Mouse (Mus musculus): Measurements from ENCODE around the gene Mafb. TPM values are rescaled to one million over a fixed set of nuclear protein-coding genes. Genes with fewer than 3 reads are reported as not detected.
A peak's percentile ranks its signal among the peaks of the same experiment; 100 is the strongest.

The Mafb gene
- polyA plus RNA-seq (2011; ENCODE audit: insufficient read depth, insufficient read length, low read depth, missing spikeins): 0.24 and 0.46 TPM in 2 replicates

- Histone ChIP-seq H3K4me1 (ENCODE audit: control insufficient read depth, insufficient read depth, low read length) (no peaks in the 10 kb centered on the region), H3K9me3 (replicated peaks; ENCODE audit: control insufficient read depth, insufficient read depth, low read length, poor library complexity, severe bottlenecking) (no peaks in the 10 kb centered on the region), H3K4me3 (ENCODE audit: low read depth, low read length) (peak within 1 kb of the TSS; percentile 49), H3K27ac (ENCODE audit: insufficient read depth, low read length) (no peak within 1 kb of the TSS), H3K9ac (ENCODE audit: low read depth, poor library complexity, severe bottlenecking) (peak within 1 kb of the TSS; percentile 29), H3K27me3 (ENCODE audit: control insufficient read depth, insufficient read depth, low read length, poor library complexity, severe bottlenecking) (peaks cover 44% of the 10 kb centered on the region), H3K36me3 (ENCODE audit: control insufficient read depth, insufficient read depth, low read length, poor library complexity, severe bottlenecking) (no peaks in the 10 kb centered on the region)
- TF ChIP-seq EP300 (IDR thresholded peaks at IDR 0.05; ENCODE audit: insufficient read depth, low read depth, low read length): 0 out of 2 replicates have a peak, but pooled peaks have one; percentile 14
- no peak for TF ChIP-seq POLR2A (IDR thresholded peaks at IDR 0.05; ENCODE audit: insufficient read depth, low read length)
Observed at GRCm38 (mm10) chr2:160366980-160367338, at the start of gene Mafb. TSS of gene Mafb (minus strand) at chr2:160367065.

DNA sequence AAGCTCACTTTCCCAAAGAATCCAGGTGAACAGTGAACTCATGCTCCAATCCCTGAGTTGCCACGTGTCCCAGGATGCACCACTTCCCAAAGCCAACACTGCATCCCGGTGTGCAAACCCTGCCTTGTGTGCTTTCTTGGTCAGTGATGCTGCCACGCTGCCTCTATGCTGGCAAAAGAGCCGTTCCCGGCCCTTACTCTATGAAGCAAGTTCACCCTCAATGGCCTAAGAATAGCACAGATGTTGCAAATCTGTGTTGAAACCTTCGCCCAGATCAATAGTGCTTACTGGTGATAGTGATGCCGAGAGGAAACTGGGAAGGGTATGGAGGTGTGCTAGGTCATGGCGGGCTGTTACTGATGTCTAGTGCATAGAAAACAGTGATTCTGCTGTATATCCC lies 48.3 kb upstream of the Mafb start:
- Histone ChIP-seq H3K4me1 (ENCODE audit: control insufficient read depth, insufficient read depth, low read length) (no peaks in the 10 kb centered on the region), H3K4me3 (ENCODE audit: low read depth, low read length) (no peak overlapping the region), H3K9me3 (replicated peaks; ENCODE audit: control insufficient read depth, insufficient read depth, low read length, poor library complexity, severe bottlenecking) (no peaks in the 10 kb centered on the region), H3K36me3 (ENCODE audit: control insufficient read depth, insufficient read depth, low read length, poor library complexity, severe bottlenecking) (no peaks in the 10 kb centered on the region), H3K27me3 (ENCODE audit: control insufficient read depth, insufficient read depth, low read length, poor library complexity, severe bottlenecking) (no peaks in the 10 kb centered on the region), H3K27ac (ENCODE audit: insufficient read depth, low read length) (no peak overlapping the region), H3K9ac (ENCODE audit: low read depth, poor library complexity, severe bottlenecking) (no peak overlapping the region)
- TF ChIP-seq CTCF (IDR thresholded peaks at IDR 0.05; ENCODE audit: low read depth, low read length) (no peak), POLR2A (IDR thresholded peaks at IDR 0.05; ENCODE audit: insufficient read depth, low read length) (no peak), EP300 (IDR thresholded peaks at IDR 0.05; ENCODE audit: insufficient read depth, low read depth, low read length) (no peak)

DNA sequence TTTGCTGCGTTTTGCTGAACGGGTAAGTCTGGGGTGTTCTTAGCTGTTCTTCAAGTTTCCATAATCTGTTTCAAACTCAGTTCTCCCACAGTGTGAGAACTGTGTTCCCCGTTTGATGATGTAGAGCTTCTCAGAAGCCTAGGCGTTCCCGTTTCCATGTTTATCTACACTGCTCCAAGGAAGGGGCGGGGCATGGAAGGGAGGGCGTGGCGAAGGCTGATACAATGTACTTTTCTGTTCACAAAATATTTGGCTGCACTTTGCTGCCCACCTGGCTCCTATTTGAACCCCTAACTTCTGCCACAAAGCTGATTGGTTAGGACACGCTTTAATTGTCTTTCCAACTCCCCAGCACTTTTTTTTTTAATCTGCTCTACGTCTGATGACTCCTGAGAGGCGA lies 47.9 kb upstream of the Mafb start:
- Histone ChIP-seq H3K9me3 (replicated peaks; ENCODE audit: control insufficient read depth, insufficient read depth, low read length, poor library complexity, severe bottlenecking) (no peaks in the 10 kb centered on the region), H3K27me3 (ENCODE audit: control insufficient read depth, insufficient read depth, low read length, poor library complexity, severe bottlenecking) (no peaks in the 10 kb centered on the region), H3K36me3 (ENCODE audit: control insufficient read depth, insufficient read depth, low read length, poor library complexity, severe bottlenecking) (no peaks in the 10 kb centered on the region), H3K27ac (ENCODE audit: insufficient read depth, low read length) (no peak overlapping the region), H3K4me3 (ENCODE audit: low read depth, low read length) (no peak overlapping the region), H3K9ac (ENCODE audit: low read depth, poor library complexity, severe bottlenecking) (no peak overlapping the region), H3K4me1 (ENCODE audit: control insufficient read depth, insufficient read depth, low read length) (no peaks in the 10 kb centered on the region)
- TF ChIP-seq EP300 (IDR thresholded peaks at IDR 0.05; ENCODE audit: insufficient read depth, low read depth, low read length) (no peak), POLR2A (IDR thresholded peaks at IDR 0.05; ENCODE audit: insufficient read depth, low read length) (no peak)

DNA sequence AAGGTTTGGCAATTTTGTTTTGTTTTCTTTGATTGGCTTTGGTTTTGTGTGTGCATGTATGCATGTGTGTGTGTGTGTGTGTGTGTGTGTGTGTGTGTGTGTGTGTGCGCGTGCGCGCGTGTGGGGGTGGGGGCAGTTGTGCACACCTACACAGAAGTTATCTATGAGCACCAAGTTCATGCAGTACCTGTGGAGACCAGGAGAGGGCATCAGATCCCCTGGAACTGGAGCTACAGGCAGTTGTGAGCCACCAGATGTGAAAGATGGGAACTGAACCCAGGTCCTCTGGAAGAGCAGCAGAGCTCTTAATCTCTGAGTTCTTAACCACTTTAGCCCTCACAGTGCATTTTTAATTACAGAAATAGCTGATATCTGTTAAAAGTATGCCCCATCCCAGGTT lies 47.1 kb upstream of the Mafb start:
- Histone ChIP-seq H3K4me3 (ENCODE audit: low read depth, low read length) (no peak overlapping the region), H3K4me1 (ENCODE audit: control insufficient read depth, insufficient read depth, low read length) (no peaks in the 10 kb centered on the region)

GRCm38 (mm10) chr2:160413055-160413454 lies 46.2 kb upstream of the Mafb start:
- no peaks in the 10 kb centered on the region for H3K36me3 ChIP-seq (ENCODE audit: control insufficient read depth, insufficient read depth, low read length, poor library complexity, severe bottlenecking)
- H3K9me3 ChIP-seq (replicated peaks; ENCODE audit: control insufficient read depth, insufficient read depth, low read length, poor library complexity, severe bottlenecking): no peaks in the 10 kb centered on the region
- H3K27ac ChIP-seq (ENCODE audit: insufficient read depth, low read length): no peak overlapping the region
- TF ChIP-seq CTCF (IDR thresholded peaks at IDR 0.05; ENCODE audit: low read depth, low read length) (no peak), EP300 (IDR thresholded peaks at IDR 0.05; ENCODE audit: insufficient read depth, low read depth, low read length) (no peak), POLR2A (IDR thresholded peaks at IDR 0.05; ENCODE audit: insufficient read depth, low read length) (no peak)
- H3K4me3 ChIP-seq (ENCODE audit: low read depth, low read length): no peak overlapping the region
- H3K4me1 ChIP-seq (ENCODE audit: control insufficient read depth, insufficient read depth, low read length): no peaks in the 10 kb centered on the region
- no peaks in the 10 kb centered on the region for H3K27me3 ChIP-seq (ENCODE audit: control insufficient read depth, insufficient read depth, low read length, poor library complexity, severe bottlenecking)
- no peak overlapping the region for H3K9ac ChIP-seq (ENCODE audit: low read depth, poor library complexity, severe bottlenecking)

More for the DNA sequence above, 47.1 kb upstream of the Mafb start:
- Histone ChIP-seq H3K9me3 (replicated peaks; ENCODE audit: control insufficient read depth, insufficient read depth, low read length, poor library complexity, severe bottlenecking) (no peaks in the 10 kb centered on the region), H3K27me3 (ENCODE audit: control insufficient read depth, insufficient read depth, low read length, poor library complexity, severe bottlenecking) (no peaks in the 10 kb centered on the region), H3K36me3 (ENCODE audit: control insufficient read depth, insufficient read depth, low read length, poor library complexity, severe bottlenecking) (no peaks in the 10 kb centered on the region), H3K9ac (ENCODE audit: low read depth, poor library complexity, severe bottlenecking) (no peak overlapping the region), H3K27ac (ENCODE audit: insufficient read depth, low read length) (no peak overlapping the region)
- no peak for TF ChIP-seq POLR2A (IDR thresholded peaks at IDR 0.05; ENCODE audit: insufficient read depth, low read length)
- no peak for TF ChIP-seq EP300 (IDR thresholded peaks at IDR 0.05; ENCODE audit: insufficient read depth, low read depth, low read length)
- peak; percentile 61 for TF ChIP-seq CTCF (IDR thresholded peaks at IDR 0.05; ENCODE audit: low read depth, low read length)

GRCm38 (mm10) chr2:160411431-160411830 lies 44.6 kb upstream of the Mafb start:
- H3K9ac ChIP-seq (ENCODE audit: low read depth, poor library complexity, severe bottlenecking): no peak overlapping the region
- no peaks in the 10 kb centered on the region for H3K27me3 ChIP-seq (ENCODE audit: control insufficient read depth, insufficient read depth, low read length, poor library complexity, severe bottlenecking)
- no peaks in the 10 kb centered on the region for H3K9me3 ChIP-seq (replicated peaks; ENCODE audit: control insufficient read depth, insufficient read depth, low read length, poor library complexity, severe bottlenecking)
- no peaks in the 10 kb centered on the region for H3K36me3 ChIP-seq (ENCODE audit: control insufficient read depth, insufficient read depth, low read length, poor library complexity, severe bottlenecking)
- H3K27ac ChIP-seq (ENCODE audit: insufficient read depth, low read length): no peak overlapping the region
- no peak overlapping the region for H3K4me3 ChIP-seq (ENCODE audit: low read depth, low read length)
- no peaks in the 10 kb centered on the region for H3K4me1 ChIP-seq (ENCODE audit: control insufficient read depth, insufficient read depth, low read length)
- TF ChIP-seq POLR2A (IDR thresholded peaks at IDR 0.05; ENCODE audit: insufficient read depth, low read length) (no peak), CTCF (IDR thresholded peaks at IDR 0.05; ENCODE audit: low read depth, low read length) (no peak), EP300 (IDR thresholded peaks at IDR 0.05; ENCODE audit: insufficient read depth, low read depth, low read length) (no peak)
